Mouse (Mus musculus) induced T-regulatory cell, adult 2 months (primary cell): Measurements from ENCODE around the gene Defb20.
"Not testable (repeated sequence)": the region's sequence is repeated elsewhere in the genome, so short reads cannot be mapped to it uniquely, and the experiment has no call there.

Experiments
- DNase-seq: peaks from one replicate; pipeline ENCODE4 v3.0.0-alpha.2; 2012; ENCODE audit warnings: low read depth

The Defb20 gene

DNA sequence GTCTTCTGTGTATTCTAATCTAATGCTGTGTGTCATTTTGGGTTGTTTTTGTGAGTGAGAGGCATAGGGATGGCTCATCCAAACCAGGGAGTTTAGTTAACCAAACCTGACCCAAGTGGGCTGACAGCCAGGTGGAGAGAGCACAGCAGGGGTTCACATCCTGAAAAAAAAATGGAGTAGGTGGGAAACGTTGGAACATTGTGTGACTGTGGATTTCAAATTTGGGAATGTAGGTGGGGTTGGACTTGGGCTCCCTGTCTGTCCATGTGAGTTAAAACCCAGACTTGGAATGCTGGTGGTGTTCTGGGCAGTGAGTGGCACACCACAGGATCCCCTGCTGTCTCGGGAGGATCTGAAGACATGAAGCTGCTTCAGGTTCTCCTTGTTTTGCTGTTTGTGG, at the start of gene Defb20:
TSS of gene Defb20 (plus strand) at position 301 of the 400 bp plus-strand sequence.
- DNase-seq, result no peak

DNA sequence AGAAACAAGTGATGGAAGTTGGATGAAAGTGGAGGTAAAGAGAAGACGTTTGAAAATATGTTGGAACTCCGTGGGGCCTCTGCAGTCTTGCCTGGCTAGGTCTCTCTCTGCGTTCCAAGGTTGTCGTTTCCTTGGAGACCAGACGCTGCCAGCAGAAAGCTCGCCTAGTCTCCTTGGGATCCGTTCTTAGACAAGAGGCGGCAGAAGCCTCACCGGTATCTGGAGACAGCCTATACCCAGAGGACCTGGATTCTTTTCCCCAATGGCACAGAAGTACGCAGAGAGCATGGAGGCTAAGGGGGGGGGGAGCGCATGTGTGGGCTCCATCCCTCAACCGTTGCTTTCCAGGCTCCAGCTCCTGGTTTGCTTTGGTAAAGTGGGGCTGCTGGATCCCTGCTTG, 49.4 kb upstream of the Defb20 start:
- DNase-seq, result no peak

DNA sequence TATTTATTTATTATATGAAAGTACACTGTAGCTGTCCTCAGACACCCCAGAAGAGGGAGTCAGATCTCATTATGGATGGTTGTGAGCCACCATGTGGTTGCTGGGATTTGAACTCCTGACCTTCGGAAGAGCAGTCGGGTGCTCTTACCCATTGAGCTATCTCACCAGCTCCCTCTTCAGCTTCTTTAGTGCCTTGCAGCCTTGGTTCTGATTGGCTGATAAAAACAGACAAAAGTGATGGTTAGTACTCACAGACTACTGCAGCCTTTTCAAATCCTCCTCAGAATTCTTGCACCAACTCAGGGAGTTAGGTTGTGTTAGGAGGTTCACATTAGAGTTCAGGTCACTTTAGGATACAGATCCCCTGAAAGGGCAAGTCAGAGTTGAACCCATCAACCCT, 48.4 kb upstream of the Defb20 start:
- not testable (repeated sequence) for DNase-seq

DNA sequence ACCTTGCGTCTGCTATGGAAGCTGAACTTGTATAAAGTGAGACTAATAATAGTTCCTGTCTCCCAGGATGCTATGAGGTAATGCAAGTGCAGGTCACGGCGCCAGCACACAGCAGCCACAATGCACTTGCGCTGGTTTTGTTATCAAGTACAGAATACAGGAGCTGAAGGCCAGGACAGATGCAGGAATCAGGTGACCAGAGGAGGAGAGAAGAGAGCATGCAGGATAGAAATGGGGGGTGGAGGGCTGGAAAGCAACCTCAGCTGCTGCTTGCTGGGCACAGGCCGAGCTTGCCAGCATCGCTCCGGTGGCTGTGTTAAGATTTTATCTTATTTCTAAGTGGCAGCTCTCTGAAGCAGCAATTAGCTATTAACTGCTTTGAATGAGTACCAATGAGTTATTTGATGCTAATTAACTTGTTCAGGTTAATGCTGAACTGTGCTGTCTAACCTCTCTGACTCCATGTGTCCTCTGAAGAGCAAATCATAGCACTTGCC, 40.4 kb upstream of the Defb20 start:
- DNase-seq, result no peak

DNA sequence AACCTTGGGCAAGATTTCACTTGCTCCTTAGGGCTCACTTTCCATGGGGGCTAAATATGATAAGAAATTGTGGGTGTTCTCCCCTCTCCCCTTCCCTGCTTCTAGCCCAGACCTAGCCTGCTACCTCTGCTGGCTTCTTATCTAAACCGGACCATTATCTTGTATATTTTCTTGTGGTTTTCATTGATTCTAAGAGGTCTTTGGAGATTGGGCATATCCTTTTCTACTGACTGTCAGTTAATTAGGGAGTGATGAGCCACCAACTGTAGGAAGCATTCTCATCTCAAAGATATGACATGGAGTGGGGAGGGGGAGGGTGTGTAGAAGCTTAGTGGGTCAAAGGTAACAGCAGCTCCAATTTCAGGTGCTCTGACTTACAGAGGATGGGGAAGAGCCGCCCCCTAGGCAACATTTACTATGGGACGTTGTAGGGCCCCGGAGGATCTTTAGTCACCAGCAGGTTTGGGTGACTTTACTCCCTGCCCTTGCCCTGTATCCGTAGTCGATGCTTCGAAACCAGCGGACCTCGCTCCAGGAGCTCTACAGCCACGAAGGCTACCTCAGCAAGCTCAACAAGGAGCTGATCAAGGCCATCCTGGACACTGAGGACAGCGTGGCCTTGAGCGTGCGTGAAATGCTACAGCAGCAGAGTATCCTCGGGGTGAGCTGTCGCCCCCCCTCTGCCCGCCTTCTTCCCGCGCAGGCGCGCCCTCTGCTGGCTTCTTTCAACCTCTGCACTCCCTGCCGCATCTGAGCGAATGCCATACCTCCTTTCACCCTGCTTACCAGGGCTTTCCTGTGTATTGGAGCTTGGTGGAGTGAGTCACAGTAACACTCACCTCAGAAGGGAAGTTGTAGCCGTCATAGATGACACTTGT, 39.6 kb upstream of the Defb20 start:
- DNase-seq, result peak; percentile 85

DNA sequence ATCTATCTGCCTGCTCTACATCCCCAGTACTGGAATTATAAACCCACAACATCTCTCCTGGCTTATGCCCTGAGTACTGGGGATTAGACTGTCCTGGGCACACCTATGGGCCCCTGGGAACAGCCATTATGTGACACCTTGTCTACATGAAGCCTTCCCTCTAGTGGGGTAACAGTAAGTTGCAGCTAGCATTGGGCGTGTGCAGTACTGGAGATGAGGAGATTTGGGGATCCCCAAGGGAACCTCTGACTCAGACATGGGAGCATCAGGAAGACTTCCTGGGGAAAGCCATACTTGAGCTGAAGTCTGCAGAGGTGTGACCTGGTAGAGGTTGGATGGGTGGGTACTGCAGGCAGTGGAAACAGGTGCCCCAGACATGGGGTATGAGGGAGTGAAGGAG, 37.9 kb upstream of the Defb20 start:
- DNase-seq, result peak; percentile 20

DNA sequence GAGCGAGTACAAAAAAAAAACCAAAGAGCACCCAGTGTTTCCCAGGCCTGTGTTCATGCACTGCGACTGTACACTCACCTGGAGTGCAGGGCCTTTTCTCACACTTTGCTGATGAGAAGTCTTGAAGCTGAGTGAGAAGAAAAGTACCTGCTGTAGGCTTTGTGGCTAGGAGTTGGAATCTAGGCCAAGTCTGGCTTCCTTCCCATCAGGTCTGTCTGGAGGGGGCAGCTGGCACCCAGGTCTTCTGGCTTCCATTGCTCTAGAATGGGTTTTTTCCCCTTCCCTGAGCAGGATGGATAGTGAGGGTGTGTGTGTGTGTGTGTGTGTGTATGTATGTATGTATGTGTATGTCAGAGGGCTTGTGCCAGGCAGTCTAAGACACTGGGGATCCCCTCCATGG, 37.0 kb upstream of the Defb20 start:
- no peak for DNase-seq

DNA sequence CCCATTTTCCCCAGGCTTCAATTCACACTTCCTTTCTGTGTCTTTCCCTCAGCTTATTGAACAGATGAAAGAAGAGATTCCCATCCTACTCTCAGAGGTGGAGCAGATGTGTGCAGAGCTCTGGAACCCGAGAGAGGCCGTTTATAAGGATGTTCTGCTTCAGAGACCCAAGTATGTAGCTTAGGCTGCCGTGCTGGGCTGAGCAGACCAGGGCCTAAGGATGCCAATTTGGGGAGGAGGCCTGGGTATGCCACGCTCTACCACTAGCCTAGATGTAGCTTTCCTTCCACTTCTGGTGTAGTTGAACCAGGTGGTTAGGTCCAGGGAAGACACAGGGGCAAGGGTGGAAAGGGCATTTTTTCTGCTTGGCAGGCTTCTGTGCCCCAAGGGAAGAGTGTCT, 34.5 kb upstream of the Defb20 start:
- DNase-seq, result no peak

DNA sequence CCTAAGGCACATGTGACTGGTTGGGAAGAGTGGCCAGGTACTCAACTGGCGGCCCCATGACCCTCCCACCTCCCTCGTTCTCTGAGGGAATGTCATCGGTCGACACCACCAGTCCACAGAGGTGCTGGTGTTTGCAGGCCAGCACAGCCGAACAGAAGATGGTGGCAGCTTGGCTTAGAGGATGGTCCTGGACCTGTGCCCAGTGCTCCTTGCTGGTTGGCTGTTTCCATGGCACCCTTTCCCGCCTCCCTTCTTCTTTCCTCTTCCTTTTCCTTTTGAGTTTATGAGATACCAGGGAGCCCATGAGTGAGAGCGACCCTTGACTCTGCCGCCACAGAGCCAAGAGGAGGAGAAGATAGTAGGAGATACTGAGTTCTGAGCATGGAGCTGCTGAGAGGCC, 33.6 kb upstream of the Defb20 start:
- DNase-seq, result no peak

DNA sequence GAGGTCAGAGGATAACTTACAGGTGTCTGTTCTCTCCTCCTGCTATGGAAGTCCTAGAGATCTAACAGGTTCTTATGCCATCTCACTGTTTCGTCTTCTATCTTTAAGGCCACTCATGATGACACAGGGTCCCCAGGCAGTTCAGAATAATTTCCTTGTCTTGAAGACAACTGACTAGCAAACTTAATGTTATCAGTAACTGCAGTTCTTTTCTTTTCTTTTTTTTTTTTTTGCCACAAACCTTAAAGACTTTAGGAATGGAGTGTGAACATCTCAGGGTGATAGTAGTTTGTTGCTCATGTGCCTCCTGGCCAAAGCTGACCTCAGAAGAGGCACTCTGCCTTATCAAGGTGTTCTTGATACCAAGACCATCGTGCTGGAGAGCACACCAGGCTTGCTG, 30.2 kb upstream of the Defb20 start:
- DNase-seq, result no peak

DNA sequence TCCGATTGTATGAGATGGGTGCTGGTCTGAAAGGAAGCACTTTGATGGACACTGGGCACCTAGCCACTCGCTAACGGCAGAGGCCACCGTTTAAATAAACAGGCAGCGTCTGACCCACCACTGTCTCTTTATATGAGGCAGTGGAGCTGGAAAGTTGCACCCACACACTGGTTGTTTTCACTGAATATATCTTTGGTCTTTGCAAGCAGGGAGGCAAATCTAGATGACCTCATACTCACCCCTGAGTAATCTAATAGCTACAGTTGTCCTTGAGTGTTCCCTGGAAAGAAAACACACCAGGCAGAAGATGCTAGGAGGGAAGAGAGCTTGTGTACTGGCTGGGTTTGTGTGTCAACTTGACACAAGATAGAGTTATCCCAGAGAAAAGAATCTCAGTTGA, 29.4 kb upstream of the Defb20 start:
- no peak for DNase-seq

DNA sequence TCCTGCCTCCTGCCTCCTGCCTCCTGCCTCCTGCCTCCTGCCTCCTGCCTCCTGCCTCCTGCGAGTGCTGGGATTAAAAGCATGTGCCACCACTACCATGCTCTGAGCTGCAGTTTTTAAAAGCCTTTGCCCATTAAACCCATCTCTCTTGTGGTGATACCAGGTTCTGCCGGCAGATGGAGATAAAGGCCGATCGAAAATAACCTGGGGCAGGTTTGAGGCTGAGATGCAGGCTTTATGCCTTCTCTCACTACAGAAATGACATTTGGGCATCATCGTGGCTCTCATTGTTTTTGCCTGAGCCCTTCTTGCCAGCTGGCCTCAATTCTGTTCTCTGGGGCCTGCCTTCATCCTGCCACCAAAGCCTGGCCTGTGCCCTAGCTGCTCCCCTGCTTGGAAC, 26.6 kb upstream of the Defb20 start:
- peak; percentile 65 for DNase-seq

DNA sequence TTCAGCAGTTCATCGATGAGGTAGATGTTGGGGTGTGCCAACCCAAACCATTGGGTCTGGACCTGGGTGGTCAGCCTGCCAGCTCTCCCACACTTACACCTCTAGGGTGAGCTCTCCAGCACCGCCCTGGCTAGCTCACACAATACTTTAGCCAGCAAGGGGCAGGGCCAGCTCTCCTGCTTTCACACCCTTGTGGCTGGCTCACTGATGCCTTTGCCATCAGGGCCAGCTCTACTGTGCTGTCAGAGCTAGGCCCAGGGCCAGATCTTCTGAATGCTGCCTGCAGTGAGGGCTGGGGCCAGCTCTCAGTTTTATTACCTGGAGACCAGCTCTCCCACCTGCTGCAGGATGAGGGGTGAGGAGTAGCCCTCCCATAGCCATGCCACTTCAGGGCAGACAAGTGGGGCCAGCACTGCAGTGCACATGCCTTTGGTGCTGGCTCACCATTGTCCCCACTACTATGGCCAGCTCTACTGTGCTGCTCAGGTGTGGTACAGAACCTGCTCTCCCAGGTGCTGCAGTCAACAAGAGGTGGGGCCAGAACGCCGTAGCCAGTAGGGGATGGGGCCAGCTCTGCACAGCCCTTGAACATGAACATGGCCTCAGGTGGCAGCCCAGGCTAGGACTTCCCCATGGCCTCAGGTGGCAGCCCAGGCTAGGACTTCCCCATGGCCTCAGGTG, 24.6 kb upstream of the Defb20 start:
- no peak for DNase-seq

DNA sequence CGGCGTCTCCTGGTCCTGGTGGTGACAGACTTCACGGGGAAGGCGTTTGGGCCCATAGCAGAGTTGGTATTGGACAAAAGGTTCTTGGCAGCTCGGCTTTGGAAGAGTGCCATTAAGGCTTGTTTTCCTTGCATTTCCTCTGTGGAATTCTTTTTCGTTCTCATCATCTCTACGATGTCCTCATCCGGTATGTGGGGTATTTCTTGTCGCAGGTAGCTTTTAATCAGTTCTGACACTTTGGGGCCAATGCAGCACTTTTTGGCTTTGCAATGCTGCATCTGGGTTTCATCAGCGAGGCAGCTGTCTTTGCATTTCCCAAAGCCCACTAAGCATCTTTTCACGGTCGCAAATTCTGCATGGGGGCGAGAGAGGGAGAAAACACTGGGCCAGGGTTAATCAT, 17.6 kb upstream of the Defb20 start:
- DNase-seq, result no peak

DNA sequence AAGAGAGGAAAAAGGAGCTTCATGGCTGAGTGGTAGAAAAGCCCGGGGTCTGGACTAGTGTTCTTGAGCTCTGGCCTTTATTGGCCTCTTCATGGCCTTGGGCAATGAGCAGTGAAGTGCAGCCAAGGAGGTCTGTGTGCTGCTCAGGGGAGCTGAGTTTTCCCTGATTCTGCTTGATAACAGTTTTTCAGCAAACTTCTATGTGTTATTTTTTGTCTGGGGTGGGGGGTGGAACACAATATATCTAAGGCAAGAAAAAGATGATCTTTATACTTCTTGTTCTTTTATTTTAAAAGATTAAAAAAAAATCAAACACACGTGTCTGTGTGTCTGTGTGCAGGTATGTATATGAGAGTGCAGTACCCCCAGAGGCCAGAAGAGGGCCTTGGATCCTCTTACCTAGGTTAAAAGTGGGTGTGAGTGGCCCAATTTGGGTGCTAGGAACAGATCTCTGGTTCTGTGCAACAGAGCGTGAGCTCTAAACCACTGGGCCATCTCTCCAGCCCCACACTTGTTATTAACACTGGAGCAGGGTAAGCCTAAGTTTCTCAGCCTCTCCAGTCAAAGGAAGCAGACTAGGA, 12.2 kb upstream of the Defb20 start, which contains the start of gene Defb23:
TSS of gene Defb23 (minus strand) at position 51 of the 581 bp plus-strand sequence.
- DNase-seq, result no peak

DNA sequence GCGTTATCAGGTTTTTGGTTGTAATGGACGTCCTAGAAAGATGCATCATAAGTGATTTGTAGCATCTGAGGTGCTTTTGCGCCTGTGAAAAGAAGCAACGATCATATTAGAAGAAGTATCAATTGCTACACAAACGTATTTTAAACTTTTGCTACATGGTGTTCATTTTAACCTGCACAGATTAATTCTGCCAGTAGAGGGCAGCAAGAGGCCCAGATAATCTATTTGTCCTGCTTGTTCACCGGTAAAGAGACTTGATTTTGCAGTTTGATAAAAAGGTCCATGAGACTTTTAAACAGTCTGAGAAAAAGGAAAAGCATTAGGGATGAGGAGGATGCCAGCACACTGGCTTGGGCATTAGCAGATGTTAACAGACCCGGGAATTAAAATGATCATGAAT, 5.9 kb upstream of the Defb20 start:
- DNase-seq, result peak; percentile 77

DNA sequence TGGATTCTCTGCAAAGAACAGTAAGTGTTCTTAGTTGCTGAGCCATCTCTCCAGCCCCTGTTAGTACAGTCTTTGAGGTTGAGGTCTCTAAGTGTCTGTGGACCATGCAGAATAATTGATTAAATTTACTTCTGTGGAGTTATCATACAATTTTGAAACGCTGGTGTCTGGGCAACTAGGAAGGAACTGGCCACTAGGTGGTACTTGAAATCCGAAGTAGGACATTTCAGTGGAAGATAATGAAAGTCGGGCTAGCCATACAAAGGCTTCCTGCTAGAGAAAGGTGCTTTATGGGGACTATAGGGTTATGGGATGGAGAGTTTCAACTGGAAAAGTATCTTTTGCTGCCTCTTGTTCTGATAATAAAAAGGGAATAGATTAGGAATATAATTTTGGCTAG, 4.4 kb upstream of the Defb20 start:
- no peak for DNase-seq

DNA sequence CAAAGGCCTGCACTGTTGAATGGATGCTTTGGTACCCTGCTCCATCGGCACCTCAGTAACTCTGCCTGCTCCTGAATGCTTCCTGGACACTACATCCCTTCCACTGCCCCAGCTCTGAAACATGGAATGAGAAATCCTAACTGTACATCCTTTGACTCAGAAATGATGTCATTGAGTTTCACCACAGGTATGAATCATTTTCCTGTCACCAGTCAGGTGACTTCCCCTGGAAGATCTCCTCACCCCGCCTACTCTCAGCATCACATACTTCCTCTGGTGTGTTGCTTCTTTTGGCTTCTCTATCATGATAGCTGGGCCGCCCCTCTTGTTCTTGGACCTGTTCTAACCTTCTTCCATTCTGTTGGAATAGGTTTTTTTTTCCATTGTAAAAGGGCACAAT, 4.0 kb downstream of the Defb20 start:
- peak; percentile 36 for DNase-seq

DNA sequence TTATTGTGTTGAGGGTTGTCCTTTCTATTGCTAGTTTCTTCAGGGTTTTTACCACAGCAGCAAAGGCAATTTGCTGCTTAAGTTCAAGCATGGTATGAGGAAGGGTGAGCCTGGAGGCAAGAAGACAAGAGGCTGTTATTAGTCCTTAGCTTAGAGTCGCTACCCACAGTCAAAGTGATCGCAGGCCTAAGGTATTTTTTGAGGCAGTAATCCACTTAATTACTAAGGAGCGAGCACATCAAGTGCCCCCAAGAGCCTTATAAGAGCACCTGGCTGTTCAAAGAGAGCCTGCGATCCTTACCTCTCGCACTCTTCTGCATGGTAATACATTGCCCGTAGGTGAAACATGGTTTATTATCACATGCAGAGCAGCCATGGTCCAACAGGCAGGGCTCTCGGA, 4.9 kb downstream of the Defb20 start:
- no peak for DNase-seq

DNA sequence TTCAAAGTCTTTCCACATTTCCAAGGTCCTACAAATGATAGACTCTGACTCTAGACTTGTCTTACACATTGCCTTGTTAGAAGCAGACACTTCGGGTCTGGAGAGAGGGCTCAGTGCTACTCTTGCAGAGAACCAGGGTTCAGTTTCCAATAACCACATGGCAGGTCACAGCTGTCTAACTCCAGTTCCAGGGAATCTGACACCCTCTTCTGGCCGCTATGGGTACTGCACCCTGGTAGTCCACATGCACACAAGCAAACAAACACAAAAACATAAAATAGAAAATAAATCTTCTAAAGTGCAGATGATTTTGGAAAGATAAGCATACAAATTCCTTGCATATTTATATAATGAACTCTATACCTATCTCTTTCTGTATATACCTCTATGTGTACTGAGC, 10.2 kb downstream of the Defb20 start:
- DNase-seq, result peak; percentile 43

DNA sequence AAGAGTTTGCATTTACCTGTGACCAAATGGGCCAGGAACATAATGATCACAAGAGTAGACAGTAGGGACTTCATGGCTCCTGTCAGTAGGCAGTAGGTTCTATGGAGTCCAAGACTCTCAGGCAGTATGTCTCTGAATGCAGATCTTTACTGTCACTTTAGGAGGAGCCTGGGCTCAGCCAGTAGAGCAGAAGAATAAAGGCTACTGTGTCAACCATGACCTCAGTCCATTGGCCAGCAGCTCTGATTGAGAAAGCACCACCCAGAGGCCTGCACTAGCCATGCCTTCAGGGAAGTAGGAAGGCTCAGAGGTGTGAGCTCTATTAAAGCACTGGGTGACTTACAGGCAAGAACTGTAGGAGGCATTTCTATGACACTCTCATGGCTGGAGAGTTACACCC, 13.2 kb downstream of the Defb20 start, which contains the start of gene Defb22:
TSS of gene Defb22 (minus strand) at position 101 of the 400 bp plus-strand sequence.
- no peak for DNase-seq

DNA sequence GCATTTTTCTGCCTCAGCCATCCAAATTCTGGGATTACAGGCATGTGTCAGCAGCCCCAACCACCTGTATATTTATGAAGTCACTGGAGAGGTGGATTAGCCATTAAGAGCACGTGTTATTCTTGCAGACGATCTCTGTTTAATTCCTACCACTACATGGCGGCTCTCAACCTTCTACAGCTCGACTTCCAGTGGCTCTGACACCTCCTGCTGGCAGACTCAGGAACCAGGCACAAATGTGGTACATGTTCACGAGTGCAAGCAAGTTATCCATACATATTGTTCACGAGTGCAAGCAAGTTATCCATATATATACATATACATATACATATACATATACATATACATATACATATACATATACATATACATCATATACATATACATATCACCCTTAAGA, 16.3 kb downstream of the Defb20 start:
- DNase-seq, result no peak

DNA sequence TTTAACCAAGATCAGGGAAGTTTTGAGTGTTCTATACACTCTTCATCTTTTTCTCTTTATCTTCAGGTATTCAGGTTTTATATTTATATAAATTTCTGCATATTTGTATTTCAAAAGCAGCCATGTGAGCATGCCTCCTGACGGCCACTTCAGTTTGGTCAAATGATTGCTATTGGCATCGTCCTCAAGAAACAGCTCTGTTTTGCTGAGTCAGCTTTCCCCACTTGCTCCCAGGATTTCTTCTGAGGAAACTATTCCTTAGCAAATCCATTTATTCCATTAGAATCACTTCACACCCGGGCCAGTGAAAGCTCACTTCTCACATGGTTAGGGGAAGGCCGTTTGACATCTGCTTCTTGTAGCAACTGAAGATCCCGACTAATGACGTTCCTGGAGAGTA, 21.2 kb downstream of the Defb20 start:
- no peak for DNase-seq
